Mouse (Mus musculus) lung, embryonic 14.5 days (tissue): ENCODE measurements around the gene Actrt2. TPM values are rescaled to one million over a fixed set of nuclear protein-coding genes. Genes with fewer than 3 reads are reported as not detected.

Experiments used
- ATAC-seq: fragments of 200-750 bp; cut with Nextera tagmentation; 2 replicates; pipeline ENCODE4 v1.8.0; 2017; ENCODE audit warnings: mild to moderate bottlenecking, moderate TSS enrichment, moderate library complexity; ENCODE audit not compliant: insufficient read depth
- DNase-seq: peaks from one replicate; pipeline ENCODE4 v3.0.0-alpha.2; 2015
- H3K27ac ChIP-seq: fragments of 300-500 bp; sonication (generic); 2 replicates; pipeline ENCODE4 v1.5.1; 2014; ENCODE audit warnings: low read depth, mild to moderate bottlenecking, moderate library complexity
- H3K27me3 ChIP-seq: fragments of 300-500 bp; sonication (generic); 2 replicates; pipeline ENCODE4 v1.6.1; 2014; ENCODE audit warnings: low read length, control low read depth; ENCODE audit not compliant: insufficient read depth
- H3K36me3 ChIP-seq: fragments of 300-500 bp; sonication (generic); 2 replicates; pipeline ENCODE4 v1.6.1; 2014; ENCODE audit warnings: control low read depth; ENCODE audit not compliant: insufficient read depth
- H3K4me1 ChIP-seq: fragments of 300-500 bp; sonication (generic); 2 replicates; pipeline ENCODE4 v1.6.1; 2014; ENCODE audit warnings: antibody characterized with exemption, control low read depth; ENCODE audit not compliant: insufficient read depth
- H3K4me2 ChIP-seq: fragments of 300-500 bp; sonication (generic); 2 replicates; pipeline ENCODE4 v1.6.1; 2014; ENCODE audit warnings: mild to moderate bottlenecking
- H3K4me3 ChIP-seq: fragments of 300-500 bp; sonication (generic); 2 replicates; pipeline ENCODE4 v1.5.1; 2014; ENCODE audit warnings: low read depth, low read length
- H3K9ac ChIP-seq: fragments of 300-500 bp; sonication (generic); 2 replicates; pipeline ENCODE4 v1.6.1; 2014
- H3K9me3 ChIP-seq: fragments of 300-500 bp; sonication (generic); 2 replicates; pipeline ENCODE4 v1.6.1; 2016; ENCODE audit warnings: low read depth, low read length, control low read depth
- CTCF ChIP-seq: IDR thresholded peaks from 2 replicates; pipeline ENCODE4 v1.5.1; 2016; ENCODE audit warnings: antibody characterized with exemption, low read depth
- WGBS: fragments of 180-500 bp; shearing (Covaris S2); extraction: QIAGEN DNeasy Blood & Tissue Kit; methylation state at CpG from one replicate; pipeline ENCODE4 v1.1.7; 2014; 5-methylcytosine and 5-hydroxymethylcytosine counted together
- polyA plus RNA-seq: library from polyadenylated mRNA; unstranded; fragments of >200 nt; fragmentation: Nextera tagmentation; extraction: Ambion mirVana; gene quantifications from 2 replicates; pipeline ENCODE4 v1.2.1, GENCODE M21; 2014

Gene Actrt2
- polyA plus RNA-seq, 1 experiment from 2014 or later: not detected

- Histone ChIP-seq H3K27ac (peak overlapping the region; percentile 1; the same call in 1 of the 2 replicates), H3K9ac (peak overlapping the region; percentile 77), H3K27me3 (peaks cover 77% of the 10 kb centered on the region), H3K36me3 (no peaks in the 10 kb centered on the region), H3K4me3 (peak overlapping the region; percentile 67), H3K4me1 (0 out of 2 replicates have a peak, but pooled peaks cover 2% of the 10 kb centered on the region), H3K9me3 (no peaks in the 10 kb centered on the region), H3K4me2 (peak overlapping the region; percentile 90)
- 38% methylated on average over 3 of the region's 3 CpGs for WGBS
- no peak for ATAC-seq
- no peak for DNase-seq
- no peak for TF ChIP-seq CTCF
Measured at GRCm38 (mm10) chr4:154634001-154634400, 33.7 kb downstream of the Actrt2 start.

DNA sequence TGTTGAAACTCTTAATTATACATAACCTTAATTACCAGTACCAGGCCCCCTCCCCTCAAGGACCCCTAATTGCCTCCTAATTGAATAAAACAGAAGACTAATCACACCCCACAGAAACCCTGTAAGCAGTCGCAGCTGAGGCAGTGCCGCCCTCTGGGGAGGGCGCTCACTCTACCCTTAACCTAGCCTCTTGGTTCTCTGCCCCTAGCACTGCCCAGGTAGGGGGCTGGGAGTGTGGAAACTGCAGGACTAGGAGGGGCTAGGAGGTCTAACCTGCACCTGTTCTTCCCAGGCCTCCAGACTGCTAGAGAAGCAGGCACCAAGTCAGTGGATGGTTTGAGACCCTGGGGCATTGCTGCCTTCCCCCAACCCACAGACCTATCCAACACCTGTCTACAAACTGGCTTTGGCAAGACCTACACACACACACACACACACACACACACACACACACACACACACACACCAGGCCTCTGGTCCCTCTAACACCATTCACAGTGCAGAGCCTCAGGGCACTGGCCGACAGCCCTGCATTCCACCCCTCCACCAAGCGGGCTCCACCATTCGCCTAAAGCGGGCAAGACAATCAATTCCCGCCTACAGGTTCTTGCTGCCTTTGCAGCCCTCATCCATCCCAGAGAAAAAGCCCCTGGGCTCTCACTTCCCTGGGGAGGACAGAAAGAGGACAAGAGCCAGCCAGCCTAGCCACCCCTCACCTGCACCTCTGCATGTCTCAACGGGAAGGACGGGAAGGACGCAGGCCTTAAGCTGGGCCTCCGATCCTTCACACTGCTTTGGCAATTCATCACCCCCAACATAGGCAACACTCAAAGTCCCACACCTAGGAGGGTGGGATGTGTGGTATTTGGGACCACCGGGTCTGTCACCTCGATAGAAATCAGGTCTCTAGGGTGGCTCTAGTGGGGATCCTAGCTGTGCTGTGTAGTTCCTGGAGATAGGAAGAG lies 34.6 kb downstream of the Actrt2 start:
- no peak for DNase-seq
- peaks cover 68% of the 10 kb centered on the region for H3K27me3 ChIP-seq
- TF ChIP-seq CTCF: no peak
- H3K4me1 ChIP-seq: 0 out of 2 replicates have a peak, but pooled peaks cover 2% of the 10 kb centered on the region
- 39% methylated on average over 14 of the region's 14 CpGs for WGBS
- H3K9ac ChIP-seq: peak overlapping the region; percentile 47
- H3K27ac ChIP-seq: no peak overlapping the region
- no peaks in the 10 kb centered on the region for H3K36me3 ChIP-seq
- H3K9me3 ChIP-seq: no peaks in the 10 kb centered on the region
- H3K4me3 ChIP-seq: peak overlapping the region; percentile 67
- peak overlapping the region; percentile 90 for H3K4me2 ChIP-seq
- ATAC-seq: no peak

GRCm38 (mm10) chr4:154630763-154631162 lies 36.9 kb downstream of the Actrt2 start:
- H3K4me1 ChIP-seq: 0 out of 2 replicates have a peak, but pooled peaks cover 2% of the 10 kb centered on the region
- H3K9ac ChIP-seq: no peak overlapping the region
- WGBS: 40% methylated on average over 3 of the region's 3 CpGs
- no peak for TF ChIP-seq CTCF
- 0 out of 2 replicates have a peak overlapping the region, but pooled peaks have one; percentile 2 for H3K4me3 ChIP-seq
- DNase-seq: peak; percentile 42
- peak overlapping the region; percentile 61 for H3K27ac ChIP-seq
- no peak for ATAC-seq
- H3K4me2 ChIP-seq: peak overlapping the region; percentile 90
- H3K9me3 ChIP-seq: no peaks in the 10 kb centered on the region
- H3K36me3 ChIP-seq: no peaks in the 10 kb centered on the region
- H3K27me3 ChIP-seq: peaks cover 56% of the 10 kb centered on the region

DNA sequence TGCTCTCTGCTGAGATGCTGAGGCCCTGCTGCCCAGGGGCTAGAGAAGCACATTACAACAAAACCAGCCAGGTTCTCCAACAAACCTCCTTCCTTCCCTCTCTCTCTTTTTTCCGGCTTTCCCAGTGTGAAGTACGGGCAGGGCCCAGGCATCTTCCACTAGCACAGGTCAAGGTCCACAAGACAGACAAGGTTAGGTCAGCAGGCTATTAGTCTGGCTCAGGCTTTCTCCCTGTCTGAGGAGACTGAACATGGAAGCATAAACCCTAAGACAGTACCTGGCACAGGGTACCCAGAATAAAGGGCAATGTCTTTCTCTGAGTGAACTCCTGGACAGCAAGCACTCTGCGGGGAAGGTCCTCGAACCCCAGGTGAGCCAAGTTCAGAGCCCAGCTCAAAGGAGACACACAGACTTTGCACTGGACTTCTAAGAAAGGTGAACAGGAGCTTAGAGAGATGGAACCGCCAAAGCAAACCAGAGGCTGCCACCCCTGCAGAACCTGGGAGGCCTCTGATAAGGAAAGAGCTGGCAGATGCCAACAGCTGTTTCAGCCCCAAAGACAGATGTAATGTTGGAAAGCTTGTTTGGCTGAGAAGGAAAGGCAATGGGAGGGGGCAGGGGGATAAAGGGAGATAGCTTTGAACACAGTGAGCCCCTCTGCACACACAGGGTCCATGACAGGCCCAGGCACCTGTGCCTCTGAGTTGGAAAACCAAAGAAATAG lies 40.1 kb downstream of the Actrt2 start:
- ATAC-seq (no peak), DNase-seq (no peak)
- no peak for TF ChIP-seq CTCF
- Histone ChIP-seq H3K9me3 (no peaks in the 10 kb centered on the region), H3K27ac (no peak overlapping the region), H3K4me1 (0 out of 2 replicates have a peak, but pooled peaks cover 2% of the 10 kb centered on the region), H3K9ac (no peak overlapping the region), H3K4me2 (no peak overlapping the region), H3K36me3 (no peaks in the 10 kb centered on the region), H3K4me3 (no peak overlapping the region), H3K27me3 (peaks cover 26% of the 10 kb centered on the region)
- 69% methylated on average over 5 of the region's 5 CpGs for WGBS

GRCm38 (mm10) chr4:154626282-154626681 lies 41.4 kb downstream of the Actrt2 start:
- Histone ChIP-seq H3K27me3 (peaks cover 15% of the 10 kb centered on the region; the same call in 1 of the 2 replicates), H3K4me1 (0 out of 2 replicates have a peak, but pooled peaks cover 2% of the 10 kb centered on the region), H3K9me3 (no peaks in the 10 kb centered on the region), H3K9ac (no peak overlapping the region), H3K4me3 (no peak overlapping the region), H3K4me2 (no peak overlapping the region), H3K27ac (no peak overlapping the region; the same call in 1 of the 2 replicates), H3K36me3 (no peaks in the 10 kb centered on the region)
- no peak for TF ChIP-seq CTCF
- no peak for ATAC-seq
- WGBS: 61% methylated on average over 2 of the region's 2 CpGs
- DNase-seq: no peak

GRCm38 (mm10) chr4:154625710-154626109 lies 42.0 kb downstream of the Actrt2 start:
- no peaks in the 10 kb centered on the region for H3K36me3 ChIP-seq
- no peak for TF ChIP-seq CTCF
- no peak overlapping the region for H3K4me2 ChIP-seq
- H3K27ac ChIP-seq: 0 out of 2 replicates have a peak overlapping the region, but pooled peaks have one; percentile 20
- ATAC-seq (no peak), DNase-seq (no peak)
- 35% methylated on average over 14 of the region's 14 CpGs for WGBS
- H3K9ac ChIP-seq: no peak overlapping the region
- no peak overlapping the region for H3K4me3 ChIP-seq
- H3K9me3 ChIP-seq: no peaks in the 10 kb centered on the region
- peaks cover 9% of the 10 kb centered on the region; the same call in 1 of the 2 replicates for H3K27me3 ChIP-seq
- H3K4me1 ChIP-seq: 0 out of 2 replicates have a peak, but pooled peaks cover 2% of the 10 kb centered on the region

DNA sequence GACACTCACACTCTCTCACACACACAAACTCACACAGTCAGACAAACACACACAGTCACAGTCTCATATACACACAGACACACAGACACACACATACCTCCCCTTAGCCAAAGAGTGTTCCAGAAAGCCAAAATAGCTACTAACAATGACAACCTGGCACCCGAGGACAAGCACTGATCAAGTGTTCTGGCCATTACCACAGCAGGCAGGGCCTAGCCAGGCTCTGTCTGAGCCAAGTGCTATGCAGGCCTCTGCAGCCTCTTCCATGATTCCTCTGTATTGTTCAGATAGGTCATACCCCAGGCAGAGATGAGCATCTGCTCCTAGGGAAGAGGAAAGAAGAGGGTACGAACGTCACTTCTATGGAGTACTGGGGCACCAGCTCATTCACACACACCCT lies 44.4 kb downstream of the Actrt2 start:
- no peak for DNase-seq
- no peak for TF ChIP-seq CTCF
- H3K27ac ChIP-seq: no peak overlapping the region
- no peaks in the 10 kb centered on the region for H3K9me3 ChIP-seq
- H3K36me3 ChIP-seq: no peaks in the 10 kb centered on the region
- no peaks in the 10 kb centered on the region for H3K4me1 ChIP-seq
- no peak overlapping the region for H3K9ac ChIP-seq
- no peak overlapping the region for H3K4me3 ChIP-seq
- no peak overlapping the region for H3K4me2 ChIP-seq
- 83% methylated on average over 3 of the region's 3 CpGs for WGBS
- H3K27me3 ChIP-seq: 0 out of 2 replicates have a peak, but pooled peaks cover 7% of the 10 kb centered on the region
- ATAC-seq: no peak
